Mouse (Mus musculus): ENCODE measurements around the gene Elf1. TPM values are rescaled to one million over a fixed set of nuclear protein-coding genes. Genes with fewer than 3 reads are reported as not detected.

Elf1 gene
- polyA plus RNA-seq, 1 experiment from 2014 or later, result 2.5 TPM

- WGBS, result 94% methylated on average over 2 of the region's 2 CpGs
- Histone ChIP-seq H3K4me1 (ENCODE audit: control insufficient read depth, insufficient read depth, low read length) (no peaks in the 10 kb centered on the region), H3K27ac (ENCODE audit: low read depth, low read length) (no peak overlapping the region), H3K4me3 (ENCODE audit: low read depth, low read length) (no peak overlapping the region), H3K4me2 (ENCODE audit: low read depth, low read length) (no peak overlapping the region), H3K9me3 (ENCODE audit: control insufficient read depth, low read length) (no peaks in the 10 kb centered on the region), H3K27me3 (ENCODE audit: control insufficient read depth, insufficient read depth, low read length) (no peaks in the 10 kb centered on the region), H3K36me3 (ENCODE audit: control insufficient read depth, insufficient read depth, low read length) (no peaks in the 10 kb centered on the region), H3K9ac (replicated peaks; ENCODE audit: low read depth, low read length) (no peak overlapping the region)
- ATAC-seq (ENCODE audit: low read depth), result no peak
Measured at GRCm38 (mm10) chr14:79516751-79517150, 35.8 kb downstream of the Elf1 start.

GRCm38 (mm10) chr14:79517185-79517740 is 36.3 kb downstream of the Elf1 start:
- H3K4me3 ChIP-seq (ENCODE audit: low read depth, low read length), result no peak overlapping the region
- 88% methylated on average over 8 of the region's 8 CpGs for WGBS
- no peak overlapping the region for H3K4me2 ChIP-seq (ENCODE audit: low read depth, low read length)
- H3K27ac ChIP-seq (ENCODE audit: low read depth, low read length), result no peak overlapping the region
- H3K4me1 ChIP-seq (ENCODE audit: control insufficient read depth, insufficient read depth, low read length), result no peaks in the 10 kb centered on the region
- H3K27me3 ChIP-seq (ENCODE audit: control insufficient read depth, insufficient read depth, low read length), result no peaks in the 10 kb centered on the region
- no peak overlapping the region for H3K9ac ChIP-seq (replicated peaks; ENCODE audit: low read depth, low read length)
- no peaks in the 10 kb centered on the region for H3K36me3 ChIP-seq (ENCODE audit: control insufficient read depth, insufficient read depth, low read length)
- no peak for ATAC-seq (ENCODE audit: low read depth)
- H3K9me3 ChIP-seq (ENCODE audit: control insufficient read depth, low read length), result no peaks in the 10 kb centered on the region

- Histone ChIP-seq H3K27me3 (ENCODE audit: control insufficient read depth, insufficient read depth, low read length) (no peaks in the 10 kb centered on the region), H3K4me2 (ENCODE audit: low read depth, low read length) (no peak overlapping the region), H3K4me3 (ENCODE audit: low read depth, low read length) (no peak overlapping the region), H3K27ac (ENCODE audit: low read depth, low read length) (no peak overlapping the region), H3K9ac (replicated peaks; ENCODE audit: low read depth, low read length) (no peak overlapping the region), H3K4me1 (ENCODE audit: control insufficient read depth, insufficient read depth, low read length) (no peaks in the 10 kb centered on the region), H3K9me3 (ENCODE audit: control insufficient read depth, low read length) (no peaks in the 10 kb centered on the region), H3K36me3 (ENCODE audit: control insufficient read depth, insufficient read depth, low read length) (no peaks in the 10 kb centered on the region)
- no peak for ATAC-seq (ENCODE audit: low read depth)
- 84% methylated on average over 2 of the region's 2 CpGs for WGBS
Measured at GRCm38 (mm10) chr14:79518123-79518522, 37.1 kb downstream of the Elf1 start.

- Histone ChIP-seq H3K4me2 (ENCODE audit: low read depth, low read length) (no peak overlapping the region), H3K27me3 (ENCODE audit: control insufficient read depth, insufficient read depth, low read length) (no peaks in the 10 kb centered on the region), H3K4me1 (ENCODE audit: control insufficient read depth, insufficient read depth, low read length) (no peaks in the 10 kb centered on the region), H3K9me3 (ENCODE audit: control insufficient read depth, low read length) (no peaks in the 10 kb centered on the region), H3K27ac (ENCODE audit: low read depth, low read length) (no peak overlapping the region), H3K36me3 (ENCODE audit: control insufficient read depth, insufficient read depth, low read length) (no peaks in the 10 kb centered on the region), H3K4me3 (ENCODE audit: low read depth, low read length) (no peak overlapping the region), H3K9ac (replicated peaks; ENCODE audit: low read depth, low read length) (no peak overlapping the region)
- ATAC-seq (ENCODE audit: low read depth), result no peak
- 72% methylated on average over 19 of the region's 19 CpGs for whole genome bisulfite sequencing
Measured at GRCm38 (mm10) chr14:79518761-79519662, 38.0 kb downstream of the Elf1 start.

GRCm38 (mm10) chr14:79519663-79519975 is 38.6 kb downstream of the Elf1 start:
- 33% methylated on average over 1 of the region's 1 CpGs for WGBS

GRCm38 (mm10) chr14:79520612-79521011 is 39.6 kb downstream of the Elf1 start:
- Histone ChIP-seq H3K4me1 (ENCODE audit: control insufficient read depth, insufficient read depth, low read length) (no peaks in the 10 kb centered on the region), H3K27ac (ENCODE audit: low read depth, low read length) (no peak overlapping the region), H3K36me3 (ENCODE audit: control insufficient read depth, insufficient read depth, low read length) (no peaks in the 10 kb centered on the region), H3K9me3 (ENCODE audit: control insufficient read depth, low read length) (no peaks in the 10 kb centered on the region), H3K4me3 (ENCODE audit: low read depth, low read length) (no peak overlapping the region), H3K27me3 (ENCODE audit: control insufficient read depth, insufficient read depth, low read length) (no peaks in the 10 kb centered on the region), H3K4me2 (ENCODE audit: low read depth, low read length) (no peak overlapping the region), H3K9ac (replicated peaks; ENCODE audit: low read depth, low read length) (no peak overlapping the region)
- no peak for ATAC-seq (ENCODE audit: low read depth)

More at GRCm38 (mm10) chr14:79519663-79519975, 38.6 kb downstream of the Elf1 start:
- Histone ChIP-seq H3K9ac (replicated peaks; ENCODE audit: low read depth, low read length) (no peak overlapping the region), H3K4me3 (ENCODE audit: low read depth, low read length) (no peak overlapping the region), H3K9me3 (ENCODE audit: control insufficient read depth, low read length) (no peaks in the 10 kb centered on the region), H3K36me3 (ENCODE audit: control insufficient read depth, insufficient read depth, low read length) (no peaks in the 10 kb centered on the region), H3K4me2 (ENCODE audit: low read depth, low read length) (no peak overlapping the region), H3K27me3 (ENCODE audit: control insufficient read depth, insufficient read depth, low read length) (no peaks in the 10 kb centered on the region), H3K4me1 (ENCODE audit: control insufficient read depth, insufficient read depth, low read length) (no peaks in the 10 kb centered on the region), H3K27ac (ENCODE audit: low read depth, low read length) (no peak overlapping the region)
- ATAC-seq (ENCODE audit: low read depth), result no peak

- Histone ChIP-seq H3K36me3 (ENCODE audit: control insufficient read depth, insufficient read depth, low read length) (no peaks in the 10 kb centered on the region), H3K27me3 (ENCODE audit: control insufficient read depth, insufficient read depth, low read length) (no peaks in the 10 kb centered on the region), H3K4me3 (ENCODE audit: low read depth, low read length) (no peak overlapping the region), H3K27ac (ENCODE audit: low read depth, low read length) (no peak overlapping the region), H3K9me3 (ENCODE audit: control insufficient read depth, low read length) (no peaks in the 10 kb centered on the region), H3K9ac (replicated peaks; ENCODE audit: low read depth, low read length) (no peak overlapping the region), H3K4me1 (ENCODE audit: control insufficient read depth, insufficient read depth, low read length) (no peaks in the 10 kb centered on the region), H3K4me2 (ENCODE audit: low read depth, low read length) (no peak overlapping the region)
- WGBS, result 74% methylated on average over 1 of the region's 1 CpGs
- no peak for ATAC-seq (ENCODE audit: low read depth)
Measured at GRCm38 (mm10) chr14:79521056-79521455, 40.1 kb downstream of the Elf1 start.

- ATAC-seq (ENCODE audit: low read depth), result no peak
- H3K9ac ChIP-seq (replicated peaks; ENCODE audit: low read depth, low read length), result no peak overlapping the region
- H3K36me3 ChIP-seq (ENCODE audit: control insufficient read depth, insufficient read depth, low read length), result no peaks in the 10 kb centered on the region
- H3K4me1 ChIP-seq (ENCODE audit: control insufficient read depth, insufficient read depth, low read length), result no peaks in the 10 kb centered on the region
- no peaks in the 10 kb centered on the region for H3K9me3 ChIP-seq (ENCODE audit: control insufficient read depth, low read length)
- no peak overlapping the region for H3K4me3 ChIP-seq (ENCODE audit: low read depth, low read length)
- H3K4me2 ChIP-seq (ENCODE audit: low read depth, low read length), result no peak overlapping the region
- no peaks in the 10 kb centered on the region for H3K27me3 ChIP-seq (ENCODE audit: control insufficient read depth, insufficient read depth, low read length)
- no peak overlapping the region for H3K27ac ChIP-seq (ENCODE audit: low read depth, low read length)
- WGBS, result 70% methylated on average over 6 of the region's 6 CpGs
Measured at GRCm38 (mm10) chr14:79521471-79522117, 40.6 kb downstream of the Elf1 start.

GRCm38 (mm10) chr14:79522387-79522786 is 41.4 kb downstream of the Elf1 start:
- H3K36me3 ChIP-seq (ENCODE audit: control insufficient read depth, insufficient read depth, low read length), result no peaks in the 10 kb centered on the region
- H3K4me3 ChIP-seq (ENCODE audit: low read depth, low read length), result no peak overlapping the region
- H3K4me1 ChIP-seq (ENCODE audit: control insufficient read depth, insufficient read depth, low read length), result no peaks in the 10 kb centered on the region
- no peak for ATAC-seq (ENCODE audit: low read depth)
- no peak overlapping the region for H3K27ac ChIP-seq (ENCODE audit: low read depth, low read length)
- WGBS, result 93% methylated on average over 9 of the region's 9 CpGs
- H3K27me3 ChIP-seq (ENCODE audit: control insufficient read depth, insufficient read depth, low read length), result no peaks in the 10 kb centered on the region
- H3K9me3 ChIP-seq (ENCODE audit: control insufficient read depth, low read length), result no peaks in the 10 kb centered on the region
- no peak overlapping the region for H3K9ac ChIP-seq (replicated peaks; ENCODE audit: low read depth, low read length)
- H3K4me2 ChIP-seq (ENCODE audit: low read depth, low read length), result no peak overlapping the region
